In genomic region chr4:103841126-103841525, GRCm38 (mm10) we compare ENCODE assay signal across 11 mouse cellular contexts.
"Had no signal": no experiment of that assay in that cellular context is flagged by ENCODE, and none has a peak within 500 bp of the region (broad histone marks: within the 10 kb centered on the region; RNA-seq: fewer than 3 reads in every experiment).

No protein-coding gene starts in this region.

- DNase-seq: liver; lung, adult 2 months; lung, postnatal 36 days; thymus, adult 2 months; thymus, postnatal 25 days had no signal

- H3K4me2 ChIP-seq: intestine, embryonic 15.5 days; limb, embryonic 12.5 days; liver, embryonic 15.5 days; midbrain, embryonic 15.5 days; stomach, embryonic 15.5 days had no signal

- H3K36me3 ChIP-seq: intestine, embryonic 15.5 days; limb, embryonic 12.5 days; liver, embryonic 15.5 days; midbrain, embryonic 15.5 days; stomach, embryonic 15.5 days had no signal

- H3K9me3 ChIP-seq: intestine, embryonic 15.5 days; limb, embryonic 12.5 days; liver, embryonic 15.5 days; midbrain, embryonic 15.5 days; stomach, embryonic 15.5 days had no signal

- H3K27me3 ChIP-seq: intestine, embryonic 15.5 days; limb, embryonic 12.5 days; liver, embryonic 15.5 days; midbrain, embryonic 15.5 days; stomach, embryonic 15.5 days had no signal

- ATAC-seq: intestine, embryonic 15.5 days; lung, postnatal 0 days; midbrain, embryonic 15.5 days had no signal

- H3K9ac ChIP-seq: intestine, embryonic 15.5 days; limb, embryonic 12.5 days; liver, embryonic 15.5 days; midbrain, embryonic 15.5 days; stomach, embryonic 15.5 days had no signal

- H3K4me3 ChIP-seq: intestine, embryonic 15.5 days; limb, embryonic 12.5 days; liver, embryonic 15.5 days; midbrain, embryonic 15.5 days; stomach, embryonic 15.5 days had no signal

- H3K4me1 ChIP-seq: intestine, embryonic 15.5 days; liver, embryonic 15.5 days; stomach, embryonic 15.5 days had no signal

- H3K27ac ChIP-seq: intestine, embryonic 15.5 days; limb, embryonic 12.5 days; liver, embryonic 15.5 days; midbrain, embryonic 15.5 days; stomach, embryonic 15.5 days had no signal
